Mouse (Mus musculus) kidney, adult 2 months (tissue): Measurements from ENCODE around the gene Tmem190. TPM values are rescaled to one million over a fixed set of nuclear protein-coding genes. Genes with fewer than 3 reads are reported as not detected.

Experiments used
- DNase-seq: peaks from one replicate; pipeline ENCODE4 v3.0.0; 2021
- H3K27ac ChIP-seq: fragments of 200-500 bp; 2 replicates; pipeline ENCODE4 v1.5.1; 2012; ENCODE audit warnings: low read depth, low read length, control low read depth, inconsistent platforms; ENCODE audit not compliant: insufficient read depth
- H3K27me3 ChIP-seq: fragments of 200-500 bp; replicated peaks from 2 replicates; pipeline ENCODE4 v1.6.1; 2012; ENCODE audit warnings: mild to moderate bottlenecking, moderate library complexity, low read length, inconsistent platforms; ENCODE audit not compliant: control insufficient read depth, insufficient read depth
- H3K36me3 ChIP-seq: fragments of 200-500 bp; 2 replicates; pipeline ENCODE4 v1.6.1; 2012; ENCODE audit warnings: mild to moderate bottlenecking, moderate library complexity, low read length, inconsistent platforms; ENCODE audit not compliant: control insufficient read depth, insufficient read depth
- H3K4me1 ChIP-seq: fragments of 200-500 bp; 2 replicates; pipeline ENCODE4 v1.6.1; 2011; ENCODE audit warnings: low read length; ENCODE audit not compliant: control insufficient read depth, insufficient read depth
- H3K4me3 ChIP-seq: fragments of 200-500 bp; 2 replicates; pipeline ENCODE4 v1.5.1; 2011; ENCODE audit warnings: mild to moderate bottlenecking, low read depth, low read length, control low read depth; ENCODE audit not compliant: insufficient read depth
- CTCF ChIP-seq: fragments of 200-500 bp; conservative IDR thresholded peaks from 2 replicates; pipeline ENCODE4 v1.5.1; 2011; ENCODE audit warnings: low read depth, mild to moderate bottlenecking, control low read depth, low read length, moderate library complexity, mixed read lengths; ENCODE audit not compliant: insufficient read depth, insufficient read length
- POLR2A ChIP-seq: fragments of 200-500 bp; IDR thresholded peaks from one replicate; pipeline ENCODE4 v1.6.1; 2011; ENCODE audit warnings: low read depth, low read length, control low read depth
- WGBS: fragments of 180-500 bp; shearing (Covaris S2); methylation state at CpG from one replicate; pipeline ENCODE4 v1.1.7; 2018; 5-methylcytosine and 5-hydroxymethylcytosine counted together
- polyA plus RNA-seq: library from polyadenylated mRNA; depleted of rRNA; stranded (reverse); fragments of >200 nt; gene quantifications from 2 replicates; pipeline ENCODE4 v1.2.3, GENCODE M21; 2012

Gene Tmem190
- polyA plus RNA-seq, 1 experiment, result 0.31 TPM

- no peak for DNase-seq
- H3K27me3 ChIP-seq, result no peaks in the 10 kb centered on the region
- peaks cover 3% of the 10 kb centered on the region; the same call in 1 of the 2 replicates for H3K4me1 ChIP-seq
- H3K4me3 ChIP-seq, result no peak overlapping the region
- H3K36me3 ChIP-seq, result no peaks in the 10 kb centered on the region; the same call in 1 of the 2 replicates
- WGBS, result 89% methylated on average over 6 of the region's 6 CpGs
- no peak for TF ChIP-seq POLR2A
- no peak for TF ChIP-seq CTCF
- no peak overlapping the region for H3K27ac ChIP-seq
Measured at GRCm38 (mm10) chr7:4742482-4742819, 40.3 kb upstream of the Tmem190 start.

GRCm38 (mm10) chr7:4743354-4743753 is 39.4 kb upstream of the Tmem190 start:
- no peak for DNase-seq
- Histone ChIP-seq H3K27ac (no peak overlapping the region), H3K27me3 (no peaks in the 10 kb centered on the region), H3K4me1 (peaks cover 3% of the 10 kb centered on the region; the same call in 1 of the 2 replicates), H3K4me3 (no peak overlapping the region), H3K36me3 (no peaks in the 10 kb centered on the region; the same call in 1 of the 2 replicates)
- WGBS, result 48% methylated on average over 2 of the region's 2 CpGs
- no peak for TF ChIP-seq CTCF
- no peak for TF ChIP-seq POLR2A

GRCm38 (mm10) chr7:4744886-4745285 is 37.9 kb upstream of the Tmem190 start:
- no peak for DNase-seq
- Histone ChIP-seq H3K36me3 (no peaks in the 10 kb centered on the region; the same call in 1 of the 2 replicates), H3K4me3 (no peak overlapping the region), H3K27me3 (no peaks in the 10 kb centered on the region), H3K4me1 (peaks cover 3% of the 10 kb centered on the region; the same call in 1 of the 2 replicates), H3K27ac (no peak overlapping the region)
- WGBS, result 96% methylated on average over 6 of the region's 6 CpGs
- TF ChIP-seq POLR2A (no peak), CTCF (no peak)

GRCm38 (mm10) chr7:4746326-4746980 is 36.3 kb upstream of the Tmem190 start:
- peaks cover under 1% of the 10 kb centered on the region; the same call in 1 of the 2 replicates for H3K4me1 ChIP-seq
- no peaks in the 10 kb centered on the region for H3K27me3 ChIP-seq
- WGBS, result 90% methylated on average over 22 of the region's 22 CpGs
- H3K36me3 ChIP-seq, result no peaks in the 10 kb centered on the region; the same call in 1 of the 2 replicates
- TF ChIP-seq POLR2A (no peak), CTCF (no peak)
- DNase-seq, result no peak
- H3K27ac ChIP-seq, result no peak overlapping the region
- H3K4me3 ChIP-seq, result no peak overlapping the region

GRCm38 (mm10) chr7:4747156-4747899 is 35.4 kb upstream of the Tmem190 start:
- no peak overlapping the region for H3K27ac ChIP-seq
- no peak for DNase-seq
- peaks cover 5% of the 10 kb centered on the region; the same call in 1 of the 2 replicates for H3K4me1 ChIP-seq
- TF ChIP-seq CTCF (no peak), POLR2A (no peak)
- no peaks in the 10 kb centered on the region; the same call in 1 of the 2 replicates for H3K36me3 ChIP-seq
- WGBS, result 79% methylated on average over 9 of the region's 9 CpGs
- H3K27me3 ChIP-seq, result no peaks in the 10 kb centered on the region
- no peak overlapping the region for H3K4me3 ChIP-seq

- no peak for TF ChIP-seq CTCF
- TF ChIP-seq POLR2A, result no peak
- WGBS, result 73% methylated on average over 4 of the region's 4 CpGs
- H3K27me3 ChIP-seq, result no peaks in the 10 kb centered on the region
Measured at GRCm38 (mm10) chr7:4748321-4748720, 34.4 kb upstream of the Tmem190 start.

GRCm38 (mm10) chr7:4749169-4749568 is 33.6 kb upstream of the Tmem190 start:
- Histone ChIP-seq H3K4me3 (no peak overlapping the region), H3K27me3 (no peaks in the 10 kb centered on the region), H3K27ac (no peak overlapping the region), H3K36me3 (no peaks in the 10 kb centered on the region), H3K4me1 (peaks cover 5% of the 10 kb centered on the region; the same call in 1 of the 2 replicates)
- DNase-seq, result no peak
- 54% methylated on average over 2 of the region's 2 CpGs for WGBS
- TF ChIP-seq CTCF, result no peak
- TF ChIP-seq POLR2A, result no peak

More at GRCm38 (mm10) chr7:4748321-4748720, 34.4 kb upstream of the Tmem190 start:
- Histone ChIP-seq H3K4me1 (peaks cover 5% of the 10 kb centered on the region; the same call in 1 of the 2 replicates), H3K36me3 (no peaks in the 10 kb centered on the region), H3K4me3 (no peak overlapping the region), H3K27ac (no peak overlapping the region)
- no peak for DNase-seq
